Mouse (Mus musculus): ENCODE measurements around the gene H2-M10.6. TPM values are rescaled to one million over a fixed set of nuclear protein-coding genes. Genes with fewer than 3 reads are reported as not detected.

H2-M10.6 gene
- total and polyA plus RNA-seq, 3 experiments = not detected

- H3K27ac ChIP-seq (ENCODE audit: control insufficient read depth, low read depth, low read length) = no peak overlapping the region
- no peak overlapping the region for H3K4me3 ChIP-seq (ENCODE audit: control insufficient read depth in 1 of 2, insufficient read depth in 1 of 2, low read depth in 2 of 2, low read length in 2 of 2)
- no peak overlapping the region for H3K9ac ChIP-seq (ENCODE audit: control insufficient read depth, low read depth, low read length, poor library complexity, severe bottlenecking)
- DNase-seq (ENCODE audit: low read depth, low spot score) = no peak
- no peaks in the 10 kb centered on the region for H3K27me3 ChIP-seq (ENCODE audit: control insufficient read depth in 1 of 2, insufficient read depth in 2 of 2, low read length in 2 of 2)
- no peaks in the 10 kb centered on the region for H3K79me2 ChIP-seq (ENCODE audit: control insufficient read depth, insufficient read depth, low read length, poor library complexity)
- H3K9me3 ChIP-seq (replicated peaks; ENCODE audit: insufficient read depth, low read length) = no peaks in the 10 kb centered on the region
- H3K4me1 ChIP-seq (ENCODE audit: control insufficient read depth in 1 of 2, insufficient read depth in 2 of 2, low read length in 2 of 2) = no peaks in the 10 kb centered on the region
- H3K36me3 ChIP-seq (ENCODE audit: control insufficient read depth in 1 of 2, insufficient read depth in 2 of 2, low read length in 2 of 2) = no peaks in the 10 kb centered on the region
- no peak for TF ChIP-seq ZMIZ1 (IDR thresholded peaks at IDR 0.05; ENCODE audit: low read depth, low read length)
- TF ChIP-seq ZNF384 (IDR thresholded peaks at IDR 0.05; ENCODE audit: low read depth, low read length) = no peak
- no peak for TF ChIP-seq UBTF (IDR thresholded peaks at IDR 0.05; ENCODE audit: borderline replicate concordance, insufficient read depth, low read depth, low read length)
- TF ChIP-seq MYC (IDR thresholded peaks at IDR 0.05; ENCODE audit: low read depth, low read length) = no peak
- TF ChIP-seq POLR2AphosphoS2 (IDR thresholded peaks at IDR 0.05; ENCODE audit: low read length) = no peak
- TF ChIP-seq E2F4 (IDR thresholded peaks at IDR 0.05; ENCODE audit: borderline replicate concordance, low read depth, low read length) = no peak
- TF ChIP-seq SMC3 (IDR thresholded peaks at IDR 0.05; ENCODE audit: low read depth, low read length) = no peak
- no peak for TF ChIP-seq RAD21 (IDR thresholded peaks at IDR 0.05; ENCODE audit: low read depth, low read length)
Measured at GRCm38 (mm10) chr17:36858181-36858580, 46.2 kb downstream of the H2-M10.6 start.

GRCm38 (mm10) chr17:36861680-36862079 lies 49.7 kb downstream of the H2-M10.6 start:
- DNase-seq (ENCODE audit: low read depth, low spot score) = no peak
- H3K4me1 ChIP-seq (ENCODE audit: control insufficient read depth in 1 of 2, insufficient read depth in 2 of 2, low read length in 2 of 2) = no peaks in the 10 kb centered on the region
- no peaks in the 10 kb centered on the region for H3K36me3 ChIP-seq (ENCODE audit: control insufficient read depth in 1 of 2, insufficient read depth in 2 of 2, low read length in 2 of 2)
- H3K79me2 ChIP-seq (ENCODE audit: control insufficient read depth, insufficient read depth, low read length, poor library complexity) = no peaks in the 10 kb centered on the region
- no peaks in the 10 kb centered on the region for H3K9me3 ChIP-seq (replicated peaks; ENCODE audit: insufficient read depth, low read length)
- H3K9ac ChIP-seq (ENCODE audit: control insufficient read depth, low read depth, low read length, poor library complexity, severe bottlenecking) = no peak overlapping the region
- no peak overlapping the region for H3K27ac ChIP-seq (ENCODE audit: control insufficient read depth, low read depth, low read length)
- TF ChIP-seq BHLHE40 (IDR thresholded peaks at IDR 0.05; ENCODE audit: borderline replicate concordance, low read depth, low read length) (no peak), ETS1 (IDR thresholded peaks at IDR 0.05; ENCODE audit: low read depth, low read length) (no peak), JUND (IDR thresholded peaks at IDR 0.05; ENCODE audit: low read depth, low read length) (no peak), TBP (IDR thresholded peaks at IDR 0.05; ENCODE audit: low read depth, low read length) (no peak), POLR2A (IDR thresholded peaks at IDR 0.05; ENCODE audit: control insufficient read depth in 1 of 2, insufficient read depth in 1 of 2, low read depth in 1 of 2, low read length in 2 of 2, poor library complexity in 1 of 2) (no peak), NELFE (IDR thresholded peaks at IDR 0.05; ENCODE audit: low read depth, low read length) (no peak), GATA1 (IDR thresholded peaks at IDR 0.05; ENCODE audit: low read depth, low read length) (no peak), MEF2A (IDR thresholded peaks at IDR 0.05; ENCODE audit: extremely low read depth, insufficient replicate concordance, low read depth, low read length, poor library complexity, severe bottlenecking) (no peak), EP300 (IDR thresholded peaks at IDR 0.05; ENCODE audit: low read depth in 1 of 2, low read length in 2 of 2) (no peak), RCOR1 (IDR thresholded peaks at IDR 0.05; ENCODE audit: low read depth, low read length) (no peak), MAZ (IDR thresholded peaks at IDR 0.05; ENCODE audit: low read depth, low read length) (no peak), MYC (IDR thresholded peaks at IDR 0.05; ENCODE audit: low read depth, low read length) (no peak), ELF1 (IDR thresholded peaks at IDR 0.05; ENCODE audit: low read depth, low read length) (no peak), UBTF (IDR thresholded peaks at IDR 0.05; ENCODE audit: borderline replicate concordance, insufficient read depth, low read depth, low read length) (no peak), MAX (IDR thresholded peaks at IDR 0.05; ENCODE audit: low read length) (no peak), ZC3H11A (IDR thresholded peaks at IDR 0.05; ENCODE audit: low read depth, low read length) (no peak)
- H3K27me3 ChIP-seq (ENCODE audit: control insufficient read depth in 1 of 2, insufficient read depth in 2 of 2, low read length in 2 of 2) = no peaks in the 10 kb centered on the region
- no peak overlapping the region for H3K4me3 ChIP-seq (ENCODE audit: control insufficient read depth in 1 of 2, insufficient read depth in 1 of 2, low read depth in 2 of 2, low read length in 2 of 2)

Other genes starting within 250 kb of the H2-M10.6 start
- not detected in 2 replicates for gene H2-M9, start 169.5 kb upstream of the H2-M10.6 start, total RNA-seq (2012; rRNA removed)
- gene H2-M9, start 169.5 kb upstream of the H2-M10.6 start, polyA plus RNA-seq (2012; ENCODE audit: insufficient read depth in 1 of 2, insufficient read length in 2 of 2, low read depth in 1 of 2, low replicate concordance in 2 of 2, missing spikeins in 1 of 2) = not detected
- gene H2-M1, start 140.0 kb upstream of the H2-M10.6 start, total RNA-seq (2012; rRNA removed) = not detected in 2 replicates
- not detected for gene H2-M1, start 140.0 kb upstream of the H2-M10.6 start, polyA plus RNA-seq (2012; ENCODE audit: insufficient read depth in 1 of 2, insufficient read length in 2 of 2, low read depth in 1 of 2, low replicate concordance in 2 of 2, missing spikeins in 1 of 2)
- not detected in 2 replicates for gene H2-M10.5, start 39.3 kb upstream of the H2-M10.6 start, total RNA-seq (2012; rRNA removed)
- gene H2-M10.5, start 39.3 kb upstream of the H2-M10.6 start, polyA plus RNA-seq (2012; ENCODE audit: insufficient read depth in 1 of 2, insufficient read length in 2 of 2, low read depth in 1 of 2, low replicate concordance in 2 of 2, missing spikeins in 1 of 2) = not detected
- 4.9 and 5.6 TPM in 2 replicates for gene Trim26, start 25.0 kb downstream of the H2-M10.6 start, total RNA-seq (2012; rRNA removed)
- gene Trim26, start 25.0 kb downstream of the H2-M10.6 start, polyA plus RNA-seq (2012; ENCODE audit: insufficient read depth in 1 of 2, insufficient read length in 2 of 2, low read depth in 1 of 2, low replicate concordance in 2 of 2, missing spikeins in 1 of 2) = 10 to 100 TPM in 1 of 2 experiments, not detected in 1; 12.4 TPM
- gene Trim15, start 55.0 kb downstream of the H2-M10.6 start, total RNA-seq (2012; rRNA removed) = not detected in 2 replicates
- under 1 TPM in 1 of 2 experiments, not detected in 1; 0.07 TPM for gene Trim15, start 55.0 kb downstream of the H2-M10.6 start, polyA plus RNA-seq (2012; ENCODE audit: insufficient read depth in 1 of 2, insufficient read length in 2 of 2, low read depth in 1 of 2, low replicate concordance in 2 of 2, missing spikeins in 1 of 2)
- 20.6 and 30.2 TPM in 2 replicates for gene Trim10, start 57.4 kb downstream of the H2-M10.6 start, total RNA-seq (2012; rRNA removed)
- 10 to 100 TPM in 1 of 2 experiments, not detected in 1; 30.4 TPM for gene Trim10, start 57.4 kb downstream of the H2-M10.6 start, polyA plus RNA-seq (2012; ENCODE audit: insufficient read depth in 1 of 2, insufficient read length in 2 of 2, low read depth in 1 of 2, low replicate concordance in 2 of 2, missing spikeins in 1 of 2)
- 0.04 TPM in 1 of 2 replicates, not detected in the other for gene Trim40, start 78.0 kb downstream of the H2-M10.6 start, total RNA-seq (2012; rRNA removed)
- under 1 TPM in 1 of 2 experiments, not detected in 1; 0.04 TPM for gene Trim40, start 78.0 kb downstream of the H2-M10.6 start, polyA plus RNA-seq (2012; ENCODE audit: insufficient read depth in 1 of 2, insufficient read length in 2 of 2, low read depth in 1 of 2, low replicate concordance in 2 of 2, missing spikeins in 1 of 2)
- not detected in 2 replicates for gene Trim31, start 85.9 kb downstream of the H2-M10.6 start, total RNA-seq (2012; rRNA removed)
- gene Trim31, start 85.9 kb downstream of the H2-M10.6 start, polyA plus RNA-seq (2012; ENCODE audit: insufficient read depth in 1 of 2, insufficient read length in 2 of 2, low read depth in 1 of 2, low replicate concordance in 2 of 2, missing spikeins in 1 of 2) = not detected
- not detected in 2 replicates for gene Rnf39, start 130.7 kb downstream of the H2-M10.6 start, total RNA-seq (2012; rRNA removed)
- under 1 TPM in 1 of 2 experiments, not detected in 1; 0.18 TPM for gene Rnf39, start 130.7 kb downstream of the H2-M10.6 start, polyA plus RNA-seq (2012; ENCODE audit: insufficient read depth in 1 of 2, insufficient read length in 2 of 2, low read depth in 1 of 2, low replicate concordance in 2 of 2, missing spikeins in 1 of 2)
- 128 and 138 TPM in 2 replicates for gene Ppp1r11, start 139.6 kb downstream of the H2-M10.6 start, total RNA-seq (2012; rRNA removed)
- gene Ppp1r11, start 139.6 kb downstream of the H2-M10.6 start, polyA plus RNA-seq (2012; ENCODE audit: insufficient read depth in 1 of 2, insufficient read length in 2 of 2, low read depth in 1 of 2, low replicate concordance in 2 of 2, missing spikeins in 1 of 2) = 100 to 1,000 TPM in 1 of 2 experiments, not detected in 1; 146 TPM
- 20.5 and 26.4 TPM in 2 replicates for gene Znrd1, start 146.4 kb downstream of the H2-M10.6 start, total RNA-seq (2012; rRNA removed)
- 10 to 100 TPM in 1 of 2 experiments, not detected in 1; 38.2 TPM for gene Znrd1, start 146.4 kb downstream of the H2-M10.6 start, polyA plus RNA-seq (2012; ENCODE audit: insufficient read depth in 1 of 2, insufficient read length in 2 of 2, low read depth in 1 of 2, low replicate concordance in 2 of 2, missing spikeins in 1 of 2)
- 2.8 and 3.4 TPM in 2 replicates for gene Znrd1as, start 146.4 kb downstream of the H2-M10.6 start, total RNA-seq (2012; rRNA removed)
- gene Znrd1as, start 146.4 kb downstream of the H2-M10.6 start, polyA plus RNA-seq (2012; ENCODE audit: insufficient read depth in 1 of 2, insufficient read length in 2 of 2, low read depth in 1 of 2, low replicate concordance in 2 of 2, missing spikeins in 1 of 2) = 1 to 10 TPM in 1 of 2 experiments, not detected in 1; 1.8 TPM
- gene 2410137M14Rik, start 169.1 kb downstream of the H2-M10.6 start, total RNA-seq (2012; rRNA removed) = not detected in 2 replicates
- not detected for gene 2410137M14Rik, start 169.1 kb downstream of the H2-M10.6 start, polyA plus RNA-seq (2012; ENCODE audit: insufficient read depth in 1 of 2, insufficient read length in 2 of 2, low read depth in 1 of 2, low replicate concordance in 2 of 2, missing spikeins in 1 of 2)
- not detected in 2 replicates for gene H2-M5, start 177.4 kb downstream of the H2-M10.6 start, total RNA-seq (2012; rRNA removed)
- gene H2-M5, start 177.4 kb downstream of the H2-M10.6 start, polyA plus RNA-seq (2012; ENCODE audit: insufficient read depth in 1 of 2, insufficient read length in 2 of 2, low read depth in 1 of 2, low replicate concordance in 2 of 2, missing spikeins in 1 of 2) = not detected
- gene Zfp57, start 189.0 kb downstream of the H2-M10.6 start, total RNA-seq (2012; rRNA removed) = not detected in 2 replicates
- not detected for gene Zfp57, start 189.0 kb downstream of the H2-M10.6 start, polyA plus RNA-seq (2012; ENCODE audit: insufficient read depth in 1 of 2, insufficient read length in 2 of 2, low read depth in 1 of 2, low replicate concordance in 2 of 2, missing spikeins in 1 of 2)
- gene Mog, start 211.2 kb downstream of the H2-M10.6 start, total RNA-seq (2012; rRNA removed) = not detected in 2 replicates
- not detected for gene Mog, start 211.2 kb downstream of the H2-M10.6 start, polyA plus RNA-seq (2012; ENCODE audit: insufficient read depth in 1 of 2, insufficient read length in 2 of 2, low read depth in 1 of 2, low replicate concordance in 2 of 2, missing spikeins in 1 of 2)
- 1.5 and 2.2 TPM in 2 replicates for gene Gabbr1, start 233.8 kb downstream of the H2-M10.6 start, total RNA-seq (2012; rRNA removed)
- 10 to 100 TPM in 1 of 2 experiments, not detected in 1; 14.6 TPM for gene Gabbr1, start 233.8 kb downstream of the H2-M10.6 start, polyA plus RNA-seq (2012; ENCODE audit: insufficient read depth in 1 of 2, insufficient read length in 2 of 2, low read depth in 1 of 2, low replicate concordance in 2 of 2, missing spikeins in 1 of 2)

All from MEL (cell line).